Mouse (Mus musculus) C2C12 (cell line): Measurements from ENCODE around the gene Lrba.

ENCODE experiments used
- CTCF ChIP-seq: IDR thresholded peaks from one replicate; pipeline ENCODE4 v1.5.1; 2011; ENCODE audit not compliant: control insufficient read depth, insufficient read depth, insufficient read length
- USF1 ChIP-seq: IDR thresholded peaks from one replicate; pipeline ENCODE4 v1.6.1; 2011; ENCODE audit warnings: low read depth, mild to moderate bottlenecking, control low read depth, moderate library complexity

- TF ChIP-seq CTCF, result no peak
- TF ChIP-seq USF1, result no peak
Observed at GRCm38 (mm10) chr3:86789752-86790151, 565.3 kb downstream of the Lrba start.
